Mouse (Mus musculus) midbrain, postnatal 0 days (tissue): ENCODE measurements around the gene Slc34a2. TPM values are rescaled to one million over a fixed set of nuclear protein-coding genes. Genes with fewer than 3 reads are reported as not detected.

Experiments
- ATAC-seq: fragments of 200-750 bp; cut with Nextera tagmentation; 2 replicates; pipeline ENCODE4 v1.8.0; 2017; ENCODE audit warnings: moderate number of reproducible peaks, mild to moderate bottlenecking, moderate TSS enrichment, moderate library complexity; ENCODE audit not compliant: low FRiP score
- DNase-seq: peaks from one replicate; pipeline ENCODE4 v3.0.0-alpha.2; 2015; ENCODE audit warnings: low spot score
- H3K27ac ChIP-seq: fragments of 300-500 bp; sonication (generic); 2 replicates; pipeline ENCODE4 v1.5.1; 2014; ENCODE audit warnings: low read depth, mild to moderate bottlenecking, low read length, mixed read lengths
- H3K27me3 ChIP-seq: fragments of 300-500 bp; sonication (generic); 2 replicates; pipeline ENCODE4 v1.6.1; 2014; ENCODE audit warnings: low read length, control low read depth, mixed read lengths; ENCODE audit not compliant: insufficient read depth
- H3K36me3 ChIP-seq: fragments of 300-500 bp; sonication (generic); 2 replicates; pipeline ENCODE4 v1.6.1; 2014; ENCODE audit warnings: low read length, control low read depth, mixed read lengths; ENCODE audit not compliant: insufficient read depth
- H3K4me1 ChIP-seq: fragments of 300-500 bp; sonication (generic); 2 replicates; pipeline ENCODE4 v1.6.1; 2014; ENCODE audit warnings: mild to moderate bottlenecking, control low read depth, antibody characterized with exemption, low read length, mixed read lengths; ENCODE audit not compliant: insufficient read depth
- H3K4me2 ChIP-seq: fragments of 300-500 bp; sonication (generic); 2 replicates; pipeline ENCODE4 v1.6.1; 2014; ENCODE audit warnings: low read depth, mild to moderate bottlenecking, low read length, mixed read lengths; ENCODE audit not compliant: poor library complexity, severe bottlenecking
- H3K4me3 ChIP-seq: fragments of 300-500 bp; sonication (generic); 2 replicates; pipeline ENCODE4 v1.5.1; 2014; ENCODE audit warnings: low read depth, mild to moderate bottlenecking, low read length, moderate library complexity
- H3K9ac ChIP-seq: fragments of 300-500 bp; sonication (generic); replicated peaks from 2 replicates; pipeline ENCODE4 v1.6.1; 2014; ENCODE audit warnings: mild to moderate bottlenecking, low read length, moderate library complexity, mixed read lengths; ENCODE audit not compliant: poor library complexity, severe bottlenecking
- H3K9me3 ChIP-seq: fragments of 300-500 bp; sonication (generic); 2 replicates; pipeline ENCODE4 v1.6.1; 2016; ENCODE audit warnings: low read length, control low read depth
- CTCF ChIP-seq: IDR thresholded peaks from 2 replicates; pipeline ENCODE4 v1.5.1; 2016; ENCODE audit warnings: antibody characterized with exemption, mild to moderate bottlenecking
- WGBS: fragments of 180-500 bp; shearing (Covaris S2); extraction: QIAGEN DNeasy Blood & Tissue Kit; methylation state at CpG from one replicate; pipeline ENCODE4 v1.1.7; 2014; 5-methylcytosine and 5-hydroxymethylcytosine counted together
- polyA plus RNA-seq: library from polyadenylated mRNA; unstranded; fragments of >200 nt; fragmentation: Nextera tagmentation; extraction: Ambion mirVana; gene quantifications from 2 replicates; pipeline ENCODE4 v1.2.1, GENCODE M21; 2015
- total RNA-seq: library from RNA; depleted of rRNA; stranded (reverse); fragments of >200 nt; gene quantifications from 2 replicates; pipeline ENCODE4 v1.2.3, GENCODE M21; 2014

Gene Slc34a2
- total and polyA plus RNA-seq, 2 experiments from 2014 or later: 0.15 to 0.77 TPM

- H3K27ac ChIP-seq: no peak overlapping the region
- peak; percentile 35 for DNase-seq
- H3K36me3 ChIP-seq: peaks cover 3% of the 10 kb centered on the region; the same call in 1 of the 2 replicates
- no peak overlapping the region for H3K4me2 ChIP-seq
- TF ChIP-seq CTCF: peak; percentile 48
- no peaks in the 10 kb centered on the region for H3K27me3 ChIP-seq
- H3K9me3 ChIP-seq: no peaks in the 10 kb centered on the region
- no peak overlapping the region for H3K9ac ChIP-seq
- ATAC-seq: no peak
- H3K4me1 ChIP-seq: peaks cover 3% of the 10 kb centered on the region; the same call in 1 of the 2 replicates
- H3K4me3 ChIP-seq: no peak overlapping the region
- WGBS: 88% methylated on average over 1 of the region's 1 CpGs
Observed at GRCm38 (mm10) chr5:53108668-53109067, 70.8 kb downstream of the Slc34a2 start.

- H3K4me3 ChIP-seq: no peak overlapping the region
- H3K4me1 ChIP-seq: peaks cover 3% of the 10 kb centered on the region; the same call in 1 of the 2 replicates
- WGBS: 57% methylated on average over 4 of the region's 4 CpGs
- DNase-seq: no peak
- no peak overlapping the region for H3K27ac ChIP-seq
- no peak overlapping the region for H3K4me2 ChIP-seq
- H3K9ac ChIP-seq: no peak overlapping the region
- H3K9me3 ChIP-seq: no peaks in the 10 kb centered on the region
- no peak for TF ChIP-seq CTCF
- H3K27me3 ChIP-seq: no peaks in the 10 kb centered on the region
- H3K36me3 ChIP-seq: peaks cover 3% of the 10 kb centered on the region
- ATAC-seq: no peak
Observed at GRCm38 (mm10) chr5:53110225-53110624, 72.3 kb downstream of the Slc34a2 start.

GRCm38 (mm10) chr5:53111036-53111435 is 73.2 kb downstream of the Slc34a2 start:
- Histone ChIP-seq H3K4me2 (no peak overlapping the region), H3K4me1 (peaks cover 3% of the 10 kb centered on the region; the same call in 1 of the 2 replicates), H3K9ac (no peak overlapping the region), H3K27ac (no peak overlapping the region), H3K36me3 (peaks cover 3% of the 10 kb centered on the region), H3K27me3 (no peaks in the 10 kb centered on the region), H3K4me3 (no peak overlapping the region), H3K9me3 (no peaks in the 10 kb centered on the region)
- 45% methylated on average over 5 of the region's 5 CpGs for WGBS
- TF ChIP-seq CTCF: no peak
- ATAC-seq (no peak), DNase-seq (no peak)

GRCm38 (mm10) chr5:53112942-53113341 is 75.1 kb downstream of the Slc34a2 start:
- TF ChIP-seq CTCF: peak; percentile 47
- DNase-seq (no peak), ATAC-seq (no peak)
- Histone ChIP-seq H3K36me3 (no peaks in the 10 kb centered on the region; the same call in 1 of the 2 replicates), H3K4me3 (no peak overlapping the region), H3K9me3 (no peaks in the 10 kb centered on the region), H3K4me1 (peaks cover 3% of the 10 kb centered on the region; the same call in 1 of the 2 replicates), H3K4me2 (no peak overlapping the region), H3K9ac (no peak overlapping the region), H3K27ac (no peak overlapping the region), H3K27me3 (no peaks in the 10 kb centered on the region)
- 93% methylated on average over 5 of the region's 5 CpGs for WGBS

GRCm38 (mm10) chr5:53114616-53115267 is 76.9 kb downstream of the Slc34a2 start:
- no peak for DNase-seq
- WGBS: 67% methylated on average over 12 of the region's 12 CpGs

GRCm38 (mm10) chr5:53118212-53118611 is 80.3 kb downstream of the Slc34a2 start:
- no peak overlapping the region for H3K9ac ChIP-seq
- no peak overlapping the region for H3K4me2 ChIP-seq
- no peaks in the 10 kb centered on the region for H3K27me3 ChIP-seq
- H3K27ac ChIP-seq: no peak overlapping the region
- no peak overlapping the region for H3K4me3 ChIP-seq
- no peak for ATAC-seq
- H3K4me1 ChIP-seq: no peaks in the 10 kb centered on the region
- DNase-seq: no peak
- WGBS: 86% methylated on average over 8 of the region's 8 CpGs
- TF ChIP-seq CTCF: no peak
- H3K36me3 ChIP-seq: no peaks in the 10 kb centered on the region; the same call in 1 of the 2 replicates
- H3K9me3 ChIP-seq: no peaks in the 10 kb centered on the region

More at GRCm38 (mm10) chr5:53114616-53115267, 76.9 kb downstream of the Slc34a2 start:
- no peak overlapping the region for H3K9ac ChIP-seq
- no peak for ATAC-seq
- TF ChIP-seq CTCF: no peak
- H3K4me2 ChIP-seq: no peak overlapping the region
- H3K4me1 ChIP-seq: peaks cover 3% of the 10 kb centered on the region; the same call in 1 of the 2 replicates
- no peaks in the 10 kb centered on the region for H3K27me3 ChIP-seq
- no peak overlapping the region for H3K4me3 ChIP-seq
- no peaks in the 10 kb centered on the region; the same call in 1 of the 2 replicates for H3K36me3 ChIP-seq
- H3K9me3 ChIP-seq: no peaks in the 10 kb centered on the region
- no peak overlapping the region for H3K27ac ChIP-seq
